Mouse (Mus musculus): ENCODE data around the gene Enho. TPM values are rescaled to one million over a fixed set of nuclear protein-coding genes. Genes with fewer than 3 reads are reported as not detected.

Gene Enho
- polyA plus RNA-seq, 1 experiment from 2014 or later: 15.4 TPM

GRCm38 (mm10) chr4:41618916-41619746 lies 21.0 kb downstream of the Enho start:
- TF ChIP-seq CTCF (IDR thresholded peaks at IDR 0.05; ENCODE audit: low read depth): no peak
- no peaks in the 10 kb centered on the region for H3K4me1 ChIP-seq (ENCODE audit: insufficient read depth)
- 50% methylated on average over 12 of the region's 12 CpGs for WGBS
- no peak overlapping the region for H3K27ac ChIP-seq (ENCODE audit: low read depth)
- no peak overlapping the region for H3K4me2 ChIP-seq
- ATAC-seq (ENCODE audit: insufficient read depth): no peak
- DNase-seq: no peak
- H3K4me3 ChIP-seq (ENCODE audit: low read depth, low read length): no peak overlapping the region
- no peaks in the 10 kb centered on the region for H3K9me3 ChIP-seq (ENCODE audit: low read depth, low read length)
- no peaks in the 10 kb centered on the region for H3K36me3 ChIP-seq (ENCODE audit: insufficient read depth)
- H3K9ac ChIP-seq: no peak overlapping the region
- H3K27me3 ChIP-seq (ENCODE audit: insufficient read depth, low read length): no peaks in the 10 kb centered on the region

DNA sequence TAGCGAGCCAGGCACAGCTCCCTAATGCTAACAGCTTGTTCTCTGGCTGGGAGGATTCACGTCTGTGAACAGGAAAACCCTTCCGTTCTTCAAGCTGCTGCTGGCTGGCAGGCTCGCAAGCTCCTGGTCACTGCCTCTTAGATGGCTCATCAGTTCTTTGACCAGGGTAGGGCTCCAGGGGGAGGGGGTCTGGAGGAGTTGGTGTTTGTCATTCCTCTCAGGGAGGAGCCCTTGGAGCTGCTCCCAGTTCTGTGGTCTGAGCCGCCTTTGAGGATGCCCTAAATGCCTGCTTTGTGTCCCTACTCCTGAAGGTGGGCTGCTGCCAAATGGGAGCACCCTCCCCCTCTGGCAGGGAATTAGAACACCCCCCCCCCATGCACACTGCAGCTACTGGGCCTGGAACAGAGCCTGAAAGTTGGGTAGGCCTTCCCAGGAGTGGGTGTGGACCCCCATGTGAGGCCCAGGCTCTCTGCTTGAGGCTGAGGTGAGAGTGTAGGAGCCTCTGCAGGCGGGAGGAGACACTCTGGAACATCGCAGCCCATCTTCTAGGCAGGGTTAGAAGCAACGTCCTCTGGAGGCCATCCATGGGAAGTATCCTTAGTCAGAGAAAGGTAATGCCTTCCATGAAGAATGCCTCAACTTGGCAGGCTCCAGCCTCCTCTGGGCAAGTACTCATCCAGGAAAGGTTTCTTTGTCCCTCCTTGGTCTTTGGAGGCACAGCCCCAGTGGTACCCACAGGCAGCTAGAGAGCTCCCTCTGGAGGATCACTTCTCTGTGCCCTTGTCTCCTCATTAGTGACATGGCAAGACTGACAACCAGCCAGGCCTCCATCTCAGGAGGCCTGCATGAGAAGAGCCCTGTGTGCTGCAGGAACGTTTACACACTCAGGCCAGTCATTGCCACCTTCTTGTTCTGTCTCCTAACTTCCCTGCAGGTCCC lies 24.2 kb downstream of the Enho start:
- no peaks in the 10 kb centered on the region for H3K4me1 ChIP-seq (ENCODE audit: insufficient read depth)
- no peak for DNase-seq
- no peak overlapping the region for H3K4me3 ChIP-seq (ENCODE audit: low read depth, low read length)
- no peaks in the 10 kb centered on the region for H3K27me3 ChIP-seq (ENCODE audit: insufficient read depth, low read length)
- H3K27ac ChIP-seq (ENCODE audit: low read depth): no peak overlapping the region
- peak; percentile 24; the same call in 1 of the 2 replicates for ATAC-seq (ENCODE audit: insufficient read depth)
- no peak overlapping the region for H3K9ac ChIP-seq
- no peaks in the 10 kb centered on the region for H3K36me3 ChIP-seq (ENCODE audit: insufficient read depth)
- no peak overlapping the region for H3K4me2 ChIP-seq
- 53% methylated on average over 9 of the region's 9 CpGs for WGBS
- no peak for TF ChIP-seq CTCF (IDR thresholded peaks at IDR 0.05; ENCODE audit: low read depth)
- H3K9me3 ChIP-seq (ENCODE audit: low read depth, low read length): no peaks in the 10 kb centered on the region

DNA sequence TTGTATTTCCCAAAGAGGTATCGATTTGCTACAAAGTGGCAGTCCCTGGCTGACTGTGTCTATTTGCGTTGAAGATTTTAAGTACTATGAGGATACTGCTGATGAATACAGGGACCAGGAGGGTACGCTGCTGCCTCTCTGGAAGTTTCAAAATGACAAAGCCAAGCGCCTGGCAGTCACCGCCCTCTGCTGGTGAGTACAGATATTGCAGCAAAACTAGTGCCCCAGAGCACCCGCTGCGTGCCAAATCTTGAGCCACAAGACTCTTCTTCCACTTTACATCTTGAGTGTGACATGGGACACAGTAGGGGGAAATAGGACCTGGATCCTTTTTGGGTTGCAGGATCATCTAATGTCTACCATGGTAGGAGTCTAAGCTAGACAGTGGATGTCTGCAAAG lies 26.0 kb downstream of the Enho start:
- TF ChIP-seq CTCF (IDR thresholded peaks at IDR 0.05; ENCODE audit: low read depth): peak; percentile 95
- no peaks in the 10 kb centered on the region for H3K4me1 ChIP-seq (ENCODE audit: insufficient read depth)
- H3K36me3 ChIP-seq (ENCODE audit: insufficient read depth): no peaks in the 10 kb centered on the region
- WGBS: 7% methylated on average over 7 of the region's 7 CpGs
- H3K9ac ChIP-seq: no peak overlapping the region
- ATAC-seq (ENCODE audit: insufficient read depth) (peak; percentile 49; the same call in 1 of the 2 replicates), DNase-seq (peak; percentile 93)
- H3K27me3 ChIP-seq (ENCODE audit: insufficient read depth, low read length): no peaks in the 10 kb centered on the region
- H3K27ac ChIP-seq (ENCODE audit: low read depth): no peak overlapping the region
- no peaks in the 10 kb centered on the region for H3K9me3 ChIP-seq (ENCODE audit: low read depth, low read length)
- no peak overlapping the region for H3K4me2 ChIP-seq
- no peak overlapping the region for H3K4me3 ChIP-seq (ENCODE audit: low read depth, low read length)

DNA sequence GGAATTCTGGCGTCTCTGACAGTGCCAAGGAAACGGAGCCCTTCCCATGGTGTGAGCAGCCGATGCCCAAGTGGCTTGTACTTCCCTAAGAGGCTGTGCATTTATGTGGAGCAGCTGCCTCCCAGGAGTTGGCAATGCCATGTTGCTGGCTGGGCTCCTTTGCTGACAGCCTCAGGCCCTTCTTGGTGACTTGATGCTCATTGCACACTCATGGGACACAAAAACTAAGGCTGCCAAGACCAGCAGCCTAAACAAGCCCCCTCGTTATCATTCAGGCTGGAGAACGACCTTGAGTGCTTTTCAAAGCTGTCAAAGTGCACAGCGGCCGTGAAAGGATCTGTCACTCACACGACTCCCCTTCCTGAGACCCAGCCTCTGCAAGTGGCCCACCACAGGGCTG lies 28.0 kb downstream of the Enho start:
- Histone ChIP-seq H3K9ac (no peak overlapping the region), H3K4me3 (ENCODE audit: low read depth, low read length) (no peak overlapping the region), H3K4me2 (no peak overlapping the region), H3K4me1 (ENCODE audit: insufficient read depth) (no peaks in the 10 kb centered on the region), H3K9me3 (ENCODE audit: low read depth, low read length) (no peaks in the 10 kb centered on the region), H3K36me3 (ENCODE audit: insufficient read depth) (no peaks in the 10 kb centered on the region), H3K27me3 (ENCODE audit: insufficient read depth, low read length) (no peaks in the 10 kb centered on the region), H3K27ac (ENCODE audit: low read depth) (no peak overlapping the region)
- no peak for TF ChIP-seq CTCF (IDR thresholded peaks at IDR 0.05; ENCODE audit: low read depth)
- DNase-seq: no peak
- WGBS: 45% methylated on average over 8 of the region's 8 CpGs
- ATAC-seq (ENCODE audit: insufficient read depth): no peak

DNA sequence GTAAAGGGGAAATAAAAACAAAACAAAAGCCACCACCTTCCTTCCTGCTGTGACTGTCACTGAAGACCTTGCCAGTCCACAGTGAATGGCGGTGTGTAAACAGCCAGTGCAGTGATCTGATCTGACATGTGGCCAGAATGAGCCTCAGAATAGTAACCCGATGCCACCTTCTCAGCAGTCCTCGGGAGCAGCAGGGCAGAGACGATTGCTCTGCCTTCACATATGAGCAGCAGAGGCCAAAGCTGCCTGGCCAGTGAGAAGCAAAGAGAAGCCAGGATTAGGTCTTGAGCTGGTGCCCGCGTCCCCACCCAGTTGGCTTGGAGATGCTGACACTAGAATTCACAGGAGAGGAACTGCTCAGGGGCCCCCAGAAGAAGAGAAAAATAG lies 29.5 kb downstream of the Enho start:
- 44% methylated on average over 6 of the region's 6 CpGs for WGBS
- H3K4me1 ChIP-seq (ENCODE audit: insufficient read depth): no peaks in the 10 kb centered on the region
- no peaks in the 10 kb centered on the region for H3K9me3 ChIP-seq (ENCODE audit: low read depth, low read length)
- no peak for DNase-seq
- no peak overlapping the region for H3K27ac ChIP-seq (ENCODE audit: low read depth)
- H3K36me3 ChIP-seq (ENCODE audit: insufficient read depth): no peaks in the 10 kb centered on the region
- ATAC-seq (ENCODE audit: insufficient read depth): no peak
- H3K27me3 ChIP-seq (ENCODE audit: insufficient read depth, low read length): no peaks in the 10 kb centered on the region
- no peak overlapping the region for H3K4me2 ChIP-seq
- H3K9ac ChIP-seq: no peak overlapping the region
- TF ChIP-seq CTCF (IDR thresholded peaks at IDR 0.05; ENCODE audit: low read depth): no peak
- H3K4me3 ChIP-seq (ENCODE audit: low read depth, low read length): no peak overlapping the region

- TF ChIP-seq CTCF (IDR thresholded peaks at IDR 0.05; ENCODE audit: low read depth): peak; percentile 54
- Histone ChIP-seq H3K27me3 (ENCODE audit: insufficient read depth, low read length) (no peaks in the 10 kb centered on the region), H3K36me3 (ENCODE audit: insufficient read depth) (no peaks in the 10 kb centered on the region), H3K9me3 (ENCODE audit: low read depth, low read length) (no peaks in the 10 kb centered on the region), H3K9ac (no peak overlapping the region), H3K4me1 (ENCODE audit: insufficient read depth) (no peaks in the 10 kb centered on the region), H3K27ac (ENCODE audit: low read depth) (no peak overlapping the region), H3K4me3 (ENCODE audit: low read depth, low read length) (no peak overlapping the region), H3K4me2 (no peak overlapping the region)
- ATAC-seq (ENCODE audit: insufficient read depth) (no peak), DNase-seq (no peak)
- WGBS: 79% methylated on average over 10 of the region's 10 CpGs
Measured at GRCm38 (mm10) chr4:41609681-41610593, 30.2 kb downstream of the Enho start.

Measured in lung, embryonic 14.5 days (tissue).